Mouse (Mus musculus) ES-E14 (cell line): ENCODE measurements around the gene Kcnj12.

Source experiments
- CHD2 ChIP-seq: IDR thresholded peaks from 2 replicates; pipeline ENCODE4 v1.6.1; 2014; ENCODE audit warnings: mild to moderate bottlenecking, low read depth, low read length, inconsistent platforms
- HCFC1 ChIP-seq: IDR thresholded peaks from 2 replicates; pipeline ENCODE4 v1.6.1; 2012; ENCODE audit warnings: low read length, inconsistent platforms, borderline replicate concordance; ENCODE audit not compliant: insufficient read depth
- MAFK ChIP-seq: IDR thresholded peaks from 2 replicates; pipeline ENCODE4 v1.6.1; 2014; ENCODE audit warnings: mild to moderate bottlenecking, low read depth, low read length, inconsistent platforms; ENCODE audit not compliant: insufficient read depth
- ZC3H11A ChIP-seq: IDR thresholded peaks from 2 replicates; pipeline ENCODE4 v1.6.1; 2012; ENCODE audit warnings: low read depth, mild to moderate bottlenecking, inconsistent platforms, low read length, borderline replicate concordance
- ZNF384 ChIP-seq: IDR thresholded peaks from 2 replicates; pipeline ENCODE4 v1.6.1; 2012; ENCODE audit warnings: low read depth, low read length, inconsistent platforms

- TF ChIP-seq HCFC1: no peak
- TF ChIP-seq CHD2: no peak
- TF ChIP-seq ZC3H11A: no peak
- no peak for TF ChIP-seq MAFK
- TF ChIP-seq ZNF384: no peak
Measured at GRCm38 (mm10) chr11:61060634-61061033, 38.3 kb downstream of the Kcnj12 start.
